Mouse (Mus musculus) left cerebral cortex, postnatal 25 days (tissue): Measurements from ENCODE around the gene Cybb. TPM values are rescaled to one million over a fixed set of nuclear protein-coding genes. Genes with fewer than 3 reads are reported as not detected.
"Not testable (repeated sequence)": the region's sequence is repeated elsewhere in the genome, so short reads cannot be mapped to it uniquely, and the experiment has no call there.

Source experiments
- DNase-seq, 2 experiments: peaks; one replicate each; pipeline ENCODE4 v3.0.0; 2022; ENCODE audit warnings: low spot score in 2 of 2, mixed read lengths in 1 of 2
- intact Hi-C: fragments of 180-260 bp; cut with DNase I; formaldehyde crosslinking; loops from one replicate; pipeline ENCODE4 v1.15.1; 2025
- total RNA-seq, 2 experiments: library from RNA; stranded (reverse); gene quantifications; 2 replicates each; pipeline ENCODE4 v1.2.3; 2021

Gene Cybb
- total RNA-seq: under 1 TPM; 0.83 to 0.98 TPM

DNA sequence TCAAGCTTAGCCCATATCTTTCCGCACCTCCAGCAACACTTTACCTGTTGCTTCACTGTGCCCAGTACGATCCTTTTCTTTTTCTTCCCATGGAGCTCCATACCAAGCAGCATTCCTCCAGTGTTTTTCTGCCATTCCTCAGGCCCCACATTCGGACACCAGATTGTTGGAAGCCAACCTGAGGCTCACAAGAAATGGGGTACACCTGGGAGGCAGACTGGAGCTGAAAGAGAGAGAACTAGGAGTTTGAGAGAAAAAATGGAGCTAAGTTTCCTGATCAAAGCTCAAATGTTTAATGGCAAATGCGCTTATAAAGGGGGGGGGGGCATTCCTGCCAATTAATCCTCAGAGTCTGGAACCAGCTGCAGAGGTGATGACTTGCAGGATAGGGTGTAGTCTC, at the start of gene Cybb:
Cybb (minus strand) TSS at position 101 of the 400 bp plus-strand sequence.
- DNase-seq: no peak
- intact Hi-C loops: no loop called here

DNA sequence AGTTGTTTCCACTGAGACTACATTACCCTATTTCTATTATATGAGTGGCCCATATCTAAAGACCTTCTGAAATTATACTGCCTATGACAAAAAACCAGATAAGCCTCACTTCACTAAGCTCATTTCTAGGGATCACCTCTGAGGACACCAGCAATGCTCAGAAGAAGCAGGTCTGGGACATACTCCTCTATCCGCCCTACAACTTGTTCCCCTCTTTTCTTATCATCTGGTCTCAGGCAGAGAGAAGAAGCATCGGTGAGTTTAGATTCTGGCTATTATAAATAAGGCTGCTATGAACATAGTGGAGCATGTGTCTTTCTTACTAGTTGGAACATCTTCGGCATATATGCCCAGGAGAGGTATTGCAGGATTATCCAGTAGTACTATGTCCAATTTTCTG, 49.3 kb upstream of the Cybb start:
- intact Hi-C loops: no loop called here

DNA sequence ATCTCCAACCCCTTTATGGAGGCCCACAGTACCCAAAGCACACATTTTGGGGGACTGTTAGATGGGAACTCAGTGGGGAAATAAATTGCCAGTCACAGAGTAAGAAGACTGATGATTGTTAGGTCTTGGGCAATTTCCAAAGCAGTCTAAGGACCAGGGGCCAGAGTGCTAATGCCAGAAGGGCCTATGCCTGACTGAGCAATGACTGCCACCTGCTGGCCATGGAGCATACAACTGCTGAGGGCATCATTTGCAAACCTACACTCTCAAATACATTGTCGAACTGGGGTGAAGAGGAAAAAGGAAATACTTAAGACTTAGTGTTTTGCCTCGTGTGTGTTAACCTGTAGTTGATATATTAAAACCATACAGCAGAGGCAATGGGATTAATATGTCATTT, 32.4 kb upstream of the Cybb start:
- intact Hi-C loops: not testable (repeated sequence)
- DNase-seq: peak in 1 of 2 experiments; percentile 23

More for the DNA sequence above, 49.3 kb upstream of the Cybb start:
- no peak for DNase-seq

DNA sequence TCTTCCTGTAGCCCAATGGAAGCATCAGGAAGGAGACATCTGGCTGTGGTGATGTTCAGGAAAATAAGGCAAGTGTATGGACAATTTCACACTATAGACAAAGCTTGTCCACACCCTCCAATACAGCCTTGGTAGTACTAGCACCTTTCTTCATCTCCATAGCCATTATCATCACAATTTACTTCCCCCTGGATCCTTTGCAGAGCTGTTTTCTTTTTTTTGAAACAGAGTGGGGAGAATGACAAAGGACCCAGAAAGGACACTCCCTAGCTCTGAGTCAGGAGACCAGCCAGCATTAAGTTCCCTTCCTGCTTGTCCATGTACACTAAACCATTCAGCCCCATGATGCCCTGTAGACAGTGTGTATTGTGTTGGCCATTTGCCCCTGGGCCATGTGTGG, 30.0 kb upstream of the Cybb start:
- intact Hi-C loops, DNase-seq: not testable (repeated sequence)

DNA sequence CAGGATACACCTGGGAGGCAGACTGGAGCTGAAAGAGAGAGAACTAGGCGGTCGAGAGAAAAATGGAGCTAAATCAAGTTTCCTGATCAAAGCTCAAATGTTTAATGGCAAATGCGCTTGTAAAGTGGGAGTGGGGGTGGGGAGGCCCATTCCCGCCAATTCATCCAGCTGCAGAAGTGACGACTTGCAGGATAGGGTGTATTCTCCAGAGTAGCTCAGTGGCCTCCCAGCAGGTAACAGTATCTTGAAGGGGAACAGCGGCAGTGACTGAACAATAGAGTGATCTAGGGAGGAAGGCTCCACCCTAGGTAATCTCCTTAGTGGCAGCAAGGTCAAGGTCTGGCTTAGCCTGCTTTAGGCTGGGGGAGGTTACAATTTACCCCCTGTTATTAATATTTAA, 12.5 kb downstream of the Cybb start:
- intact Hi-C loops, DNase-seq: not testable (repeated sequence)

DNA sequence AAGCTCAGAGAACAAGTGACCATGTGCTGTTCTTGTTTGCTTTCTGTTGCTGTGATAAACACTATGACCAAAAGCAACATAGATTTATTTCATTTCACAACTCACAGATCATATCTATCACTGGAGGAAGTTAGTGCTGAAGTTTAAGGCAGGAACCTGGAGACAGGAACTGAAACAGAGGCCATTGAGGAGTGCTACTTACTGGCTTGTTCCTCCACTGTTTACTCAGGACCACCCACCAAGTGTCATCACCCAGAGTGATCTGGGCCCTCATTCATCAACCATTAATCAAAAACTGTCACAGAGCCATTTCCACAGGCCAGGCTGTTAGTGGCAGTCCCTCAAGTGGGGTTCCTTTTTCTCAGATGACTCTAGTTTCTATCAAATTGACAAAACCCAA, 13.1 kb downstream of the Cybb start:
- DNase-seq: no peak
- intact Hi-C loops: no loop called here

DNA sequence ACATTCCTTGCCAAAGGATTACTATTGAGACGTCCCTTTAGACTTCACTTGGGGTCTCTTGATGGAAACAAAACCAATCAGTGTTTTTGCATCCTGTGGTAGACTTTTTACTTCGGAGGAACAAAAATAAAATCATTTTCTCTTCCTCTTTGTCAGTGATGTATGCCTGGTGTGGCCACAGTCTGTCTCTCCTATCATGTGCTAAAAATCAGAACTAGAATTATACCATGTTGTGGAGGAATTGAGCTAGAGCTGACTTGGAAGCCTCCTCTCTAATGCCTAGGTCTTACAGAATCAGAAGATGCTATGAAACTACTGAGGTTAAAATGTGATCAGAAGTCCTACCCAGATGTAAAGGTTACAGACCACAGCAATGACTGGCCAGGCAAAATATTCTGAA, 13.8 kb downstream of the Cybb start:
- no peak for DNase-seq
- intact Hi-C loops: no loop called here

DNA sequence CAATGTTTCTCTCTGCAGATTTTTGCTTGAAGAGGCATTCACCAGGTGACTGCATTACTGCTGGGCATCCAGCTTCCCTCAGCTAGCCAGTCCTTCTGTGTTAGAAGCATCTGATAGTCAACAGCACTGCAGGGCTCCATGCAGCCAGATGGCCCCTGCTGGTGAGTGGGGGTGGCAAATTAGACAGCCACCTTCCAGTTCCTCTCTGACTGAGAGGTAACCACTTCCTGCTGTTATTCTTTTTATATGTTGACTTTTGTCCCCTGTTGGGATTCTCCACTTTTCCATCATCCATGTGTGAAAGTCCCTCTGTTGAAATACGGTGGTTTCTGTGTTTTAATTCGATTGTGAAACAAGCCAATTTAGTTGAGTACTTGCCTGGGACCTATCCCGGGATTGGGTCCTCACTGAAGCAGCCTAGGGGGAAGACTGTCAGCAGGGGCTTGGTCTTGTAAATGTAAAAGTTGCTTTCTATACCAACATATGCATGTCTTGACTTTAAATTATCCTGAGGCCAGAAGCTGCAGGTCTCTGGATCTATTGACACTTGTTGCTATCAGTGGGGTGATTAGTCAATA, 16.7 kb downstream of the Cybb start:
- DNase-seq: no peak
- intact Hi-C loops: no loop called here

DNA sequence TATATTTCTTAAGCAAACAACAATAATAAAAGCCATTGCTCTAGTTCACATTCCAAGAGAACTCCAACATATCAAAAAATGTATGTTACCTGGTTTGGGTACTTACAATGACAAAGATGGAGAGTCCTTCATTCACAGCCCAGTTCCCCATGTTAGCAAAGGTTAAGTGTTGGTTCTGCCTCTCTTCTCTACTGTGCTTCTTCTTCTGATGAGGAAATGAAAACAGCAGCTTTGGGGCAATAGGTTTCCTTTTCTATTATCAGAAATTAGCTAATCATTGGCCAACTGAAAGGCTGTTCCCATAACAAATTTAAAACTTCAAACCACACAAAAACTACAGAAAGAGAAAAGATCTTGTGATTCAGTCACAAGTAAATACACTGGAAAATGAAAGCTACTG, 18.5 kb downstream of the Cybb start:
- intact Hi-C loops: no loop called here
- no peak for DNase-seq

DNA sequence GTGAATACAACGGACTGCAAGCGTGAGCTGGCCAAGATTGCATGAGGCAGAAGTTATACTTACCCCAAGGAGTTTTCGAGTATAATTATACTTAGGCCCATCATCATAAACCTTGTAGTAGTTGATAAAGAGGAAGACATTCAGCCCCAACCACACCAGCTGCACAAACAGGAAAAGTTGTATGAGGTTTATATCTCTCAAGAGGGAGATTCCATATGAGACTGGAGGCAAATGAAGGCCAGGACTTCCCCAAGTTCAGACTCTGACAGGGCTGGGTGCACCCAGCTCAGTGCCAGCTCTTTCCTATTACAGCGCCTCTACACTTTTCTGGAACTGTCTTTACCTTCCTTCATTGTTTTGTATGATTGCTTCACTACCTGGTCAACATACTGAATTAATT, 20.6 kb downstream of the Cybb start:
- DNase-seq: no peak

DNA sequence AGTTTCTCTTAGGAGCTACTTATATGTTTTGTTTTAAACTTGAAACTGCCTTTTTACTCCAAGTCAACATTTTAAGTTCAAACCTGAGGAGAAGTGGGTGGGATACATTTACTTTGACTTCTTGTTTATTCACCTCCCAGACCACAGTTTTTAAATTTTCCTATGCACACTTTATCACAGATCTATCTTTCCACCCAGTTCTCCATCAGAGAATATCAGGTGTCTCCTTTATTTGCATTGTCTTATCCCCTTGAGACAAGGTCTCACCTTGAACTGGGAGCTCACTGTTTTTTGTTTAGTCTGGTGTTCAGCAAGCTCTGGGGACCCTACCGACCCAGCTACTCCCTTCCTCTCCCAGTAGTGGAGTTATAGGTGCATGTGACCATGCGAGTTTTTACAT, 21.7 kb downstream of the Cybb start:
- DNase-seq: no peak
- intact Hi-C loops: no loop called here

More for the DNA sequence above, 20.6 kb downstream of the Cybb start:
- intact Hi-C loops: no loop called here

DNA sequence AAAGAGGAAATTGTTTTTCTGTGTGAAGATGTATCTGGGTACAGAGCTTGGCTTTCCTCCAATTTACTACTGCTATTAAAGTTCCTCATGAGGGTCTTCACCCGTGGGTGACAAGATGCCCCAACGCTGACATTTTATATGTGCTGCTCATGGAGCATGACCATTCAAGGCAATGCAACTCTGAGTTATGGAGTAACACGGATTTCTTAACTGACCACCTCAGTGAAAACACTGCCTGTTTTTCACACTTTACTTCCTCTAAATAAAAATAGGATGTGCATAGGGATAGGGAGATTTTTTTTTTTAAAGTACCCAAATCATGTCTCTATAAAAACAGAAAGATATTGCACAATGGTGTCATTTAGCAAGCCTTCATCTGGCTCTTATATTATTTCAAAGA, 24.9 kb downstream of the Cybb start:
- intact Hi-C loops: no loop called here
- DNase-seq: no peak

DNA sequence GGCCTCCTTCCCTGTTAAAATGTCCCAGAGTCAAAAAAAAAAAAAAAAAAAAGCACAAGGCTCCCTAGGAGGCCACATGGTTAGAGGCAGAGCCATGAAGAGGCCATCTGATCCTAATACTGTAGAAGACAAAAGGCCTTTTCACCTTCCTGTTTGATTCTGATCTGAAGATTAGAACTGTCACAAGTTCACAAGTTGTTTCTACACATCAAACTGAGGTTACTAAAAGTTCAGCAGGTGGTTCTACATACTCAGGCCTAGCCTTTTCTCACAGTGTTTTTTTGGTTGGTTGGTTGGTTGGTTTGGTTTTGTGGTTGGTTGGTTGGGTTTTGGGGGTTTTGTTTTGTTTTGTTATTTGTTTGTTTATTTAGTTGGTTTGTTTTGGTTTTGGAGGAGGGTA, 26.2 kb downstream of the Cybb start:
- intact Hi-C loops: no loop called here
- no peak for DNase-seq

DNA sequence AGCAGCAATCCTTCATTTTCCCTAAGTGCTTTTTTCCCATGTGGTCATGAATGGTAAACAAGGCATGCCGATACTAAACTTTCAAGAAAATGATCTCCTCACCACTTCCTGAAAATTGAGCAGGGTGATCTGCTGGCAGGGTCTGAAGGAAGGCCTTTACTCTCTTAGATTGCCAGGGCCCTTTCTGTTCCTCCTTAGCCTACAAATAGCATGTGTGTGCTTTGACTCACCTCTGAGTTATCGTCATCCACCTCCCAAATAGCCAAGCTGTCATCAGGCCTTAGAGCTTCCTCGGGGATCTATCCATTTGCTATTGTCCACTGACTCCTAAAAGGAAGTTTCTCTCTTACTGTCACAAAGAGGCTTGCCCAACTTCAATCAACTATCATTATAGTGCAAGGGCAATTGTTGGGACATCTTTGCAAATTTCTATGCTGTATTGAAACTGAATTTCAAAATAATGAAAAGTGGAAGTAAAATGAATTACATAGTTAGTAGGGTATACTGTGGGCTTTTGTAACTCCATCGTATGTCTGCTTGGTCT, 27.1 kb downstream of the Cybb start:
- intact Hi-C loops: no loop called here
- DNase-seq: no peak

DNA sequence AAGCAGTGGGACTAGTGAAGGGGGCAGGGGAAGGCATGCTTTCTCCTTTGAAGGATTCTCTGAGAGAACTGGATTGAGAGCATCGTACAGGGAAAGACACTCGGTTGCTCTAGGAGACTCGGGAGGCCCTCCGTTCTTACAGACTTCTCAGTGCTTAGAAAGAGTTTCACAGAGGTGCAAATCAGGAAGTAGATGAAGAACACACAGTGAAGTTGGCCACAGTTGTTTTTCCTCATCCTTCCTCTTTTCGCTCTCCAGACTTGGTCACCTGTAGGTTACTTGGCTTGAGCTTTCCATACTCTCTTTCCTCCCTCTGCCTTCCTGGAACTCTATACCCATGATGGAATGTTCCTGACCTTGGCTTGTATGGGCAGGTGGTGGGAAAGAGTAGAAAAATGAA, 35.2 kb downstream of the Cybb start:
- intact Hi-C loops: no loop called here
- no peak for DNase-seq

DNA sequence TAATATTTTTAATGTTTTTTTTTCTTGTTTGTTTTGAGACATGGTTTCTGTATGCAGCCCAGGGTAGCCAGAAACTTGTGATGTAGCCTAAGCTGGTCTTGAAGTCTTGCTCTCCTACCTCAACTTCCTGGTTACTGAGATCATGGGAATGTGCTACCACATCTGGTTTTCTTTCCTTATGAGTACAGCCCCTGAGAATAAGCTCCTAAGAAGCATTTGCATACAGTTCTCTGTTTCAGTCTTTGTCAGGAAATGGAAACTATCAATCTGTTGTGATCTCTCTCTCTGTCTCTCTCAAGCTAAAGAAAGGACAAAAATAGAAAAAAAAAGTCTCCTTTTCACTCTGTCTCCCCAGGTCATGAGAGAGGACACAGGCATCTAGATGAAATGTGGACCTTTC, 40.3 kb downstream of the Cybb start:
- DNase-seq: no peak
- intact Hi-C loops: no loop called here

DNA sequence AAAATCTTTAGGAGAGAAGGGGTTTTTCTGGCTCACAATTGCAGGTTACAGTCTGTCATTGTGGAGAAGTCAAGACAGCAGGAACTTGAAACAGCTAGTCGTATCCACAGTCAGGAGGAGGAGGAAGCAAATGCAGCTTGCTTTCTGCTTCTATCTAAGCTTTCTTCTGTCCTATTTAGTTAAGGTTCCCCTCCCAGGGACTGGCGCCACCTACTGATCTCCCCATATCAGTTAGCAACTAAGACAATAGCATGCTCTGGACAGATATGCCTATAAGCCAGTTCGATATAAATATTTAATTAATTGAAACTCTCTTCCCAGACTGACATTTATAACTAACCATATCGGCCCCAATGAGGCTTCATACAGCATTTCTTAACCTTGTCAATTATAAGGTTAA, 46.5 kb downstream of the Cybb start:
- no peak for DNase-seq
- intact Hi-C loops: no loop called here

DNA sequence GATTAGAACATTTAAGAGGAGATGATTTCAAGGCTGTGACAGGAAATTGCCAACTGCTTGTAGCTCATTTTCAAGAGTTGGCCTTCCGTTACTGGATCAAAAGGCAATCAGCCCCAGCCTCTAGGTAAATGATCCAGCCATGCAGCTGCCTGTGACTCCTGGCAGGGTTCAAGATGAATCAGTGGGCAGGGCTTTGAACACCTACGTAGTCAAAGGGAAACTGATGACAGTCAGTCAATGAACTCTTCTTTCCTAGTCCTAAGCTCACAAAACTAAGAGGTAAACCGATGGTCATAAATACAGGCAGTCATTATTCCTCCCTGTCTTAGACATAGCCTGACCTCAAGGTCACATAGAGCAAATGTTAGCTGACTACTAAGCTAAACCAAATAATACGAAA, 47.0 kb downstream of the Cybb start:
- DNase-seq: no peak
- intact Hi-C loops: no loop called here

DNA sequence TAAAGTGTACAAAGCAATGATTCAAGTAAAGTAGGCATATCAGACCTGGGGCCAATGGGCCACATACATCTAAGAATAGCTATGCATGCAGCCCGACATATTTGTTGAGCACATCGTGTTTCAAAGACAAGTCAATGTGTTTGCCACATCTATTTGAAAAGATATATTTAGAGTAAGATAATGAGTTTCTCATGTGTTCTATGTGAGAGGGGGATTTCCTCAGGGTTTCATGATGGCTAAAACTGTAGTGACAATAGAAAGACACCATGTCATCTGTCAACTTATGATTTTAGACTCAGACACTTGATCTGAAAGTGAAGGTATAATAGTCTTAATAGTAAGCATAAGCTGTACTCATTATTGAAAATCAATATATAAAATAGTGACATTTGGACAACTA, 48.3 kb downstream of the Cybb start:
- DNase-seq: no peak
- intact Hi-C loops: no loop called here

DNA sequence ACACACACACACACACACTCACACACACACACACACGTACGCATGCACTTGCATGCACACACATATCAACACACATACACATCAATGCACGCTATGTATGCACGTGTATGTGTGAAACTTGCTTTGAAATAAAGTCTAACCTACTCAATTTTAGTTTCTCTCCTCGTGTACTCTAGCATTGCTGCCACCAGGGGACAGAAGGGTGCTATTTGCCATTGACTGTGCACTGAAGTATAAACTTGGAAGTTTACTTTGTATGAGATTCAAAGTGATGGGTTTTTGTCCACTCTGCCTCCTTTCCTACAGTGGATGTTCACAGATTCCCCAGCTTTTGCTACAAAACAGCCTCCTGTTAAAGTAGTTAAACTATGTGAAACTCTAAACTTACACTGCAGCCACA, 73.7 kb downstream of the Cybb start:
- DNase-seq: no peak
- intact Hi-C loops: no loop called here
